8 mouse cellular contexts compared by ENCODE assay signal in the genomic region with DNA sequence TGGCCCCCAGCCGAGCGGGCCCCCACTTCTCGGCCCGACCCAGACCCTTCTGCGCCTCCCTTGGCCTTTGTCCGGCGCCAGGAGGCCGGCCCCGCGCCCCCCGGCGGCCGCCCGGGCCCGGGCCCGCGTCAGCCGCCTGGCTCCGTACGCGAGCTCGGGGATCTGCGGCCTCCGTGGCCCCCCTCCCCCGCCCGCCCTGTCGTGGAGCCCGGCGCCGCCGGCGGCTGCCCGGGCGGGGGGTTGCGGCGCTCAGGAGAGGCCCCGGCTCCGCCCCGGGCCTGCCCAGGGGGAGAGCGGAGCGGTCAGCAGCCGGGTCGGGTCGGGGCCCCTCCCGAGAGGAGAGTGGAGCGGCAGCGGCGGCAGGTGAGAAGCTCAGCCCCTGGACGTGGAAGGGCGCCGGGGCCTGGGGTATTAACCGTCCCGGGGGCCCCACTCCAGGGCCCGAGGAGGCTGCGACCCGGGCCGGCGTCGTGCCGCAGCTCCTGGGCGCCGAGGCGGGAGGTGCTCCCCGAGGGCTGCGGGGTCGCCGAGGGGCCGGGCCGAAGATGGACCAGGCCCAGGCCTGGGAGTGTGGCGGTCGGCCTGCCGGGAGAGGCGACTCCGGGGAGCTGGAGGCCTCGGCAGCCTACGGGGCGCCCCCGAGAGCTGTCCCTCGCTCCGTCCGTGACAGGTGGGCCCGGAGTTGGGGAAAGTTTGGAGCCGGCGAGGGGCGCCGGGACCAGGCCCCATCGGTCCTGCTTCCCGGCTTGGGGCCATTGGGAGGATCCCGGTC. TPM values are rescaled to one million over a fixed set of nuclear protein-coding genes. Genes with fewer than 3 reads are reported as not detected.
DNase-seq lines count a peak whose midpoint lies in the region; ATAC-seq and TF ChIP-seq lines count a peak whose summit lies in the region.

No protein-coding gene starts in this region.

- peak overlapping the region; percentile 97 for H3K27ac ChIP-seq in heart, embryonic 13.5 days (replicated peaks)
- peak overlapping the region; percentile 98 for H3K27ac ChIP-seq in kidney, postnatal 0 days
- peak overlapping the region; percentile 99 for H3K27ac ChIP-seq in liver, postnatal 0 days (ENCODE audit: low read depth)
- peak overlapping the region; percentile 84 for H3K27ac ChIP-seq in neural tube, embryonic 14.5 days (ENCODE audit: low read depth, low read length)

- 2% methylated on average over 82 of the region's 89 CpGs for whole genome bisulfite sequencing in heart, embryonic 13.5 days
- 5% methylated on average over 64 of the region's 89 CpGs for WGBS in kidney, postnatal 0 days
- 6% methylated on average over 49 of the region's 89 CpGs for WGBS in liver, postnatal 0 days (ENCODE audit: insufficient replicate concordance)
- 9% methylated on average over 53 of the region's 89 CpGs for WGBS in neural tube, embryonic 14.5 days

- peak; percentile 25 for DNase-seq in 416B (ENCODE audit: low read depth)
- peak; percentile 43 to 58 for DNase-seq in adrenal gland, postnatal 36 days
- DNase-seq in kidney, postnatal 0 days (ENCODE audit: low spot score): peak; percentile 37
- peak; percentile 63 for DNase-seq in liver, postnatal 0 days
- peak; percentile 68 for DNase-seq in testis, postnatal 10 days (ENCODE audit: low spot score)

- ATAC-seq in erythroblast, adult 5-6 weeks (replicated peaks; ENCODE audit: low FRiP score, poor library complexity, severe bottlenecking): peak; percentile 48
- ATAC-seq in heart, embryonic 13.5 days (ENCODE audit: extremely low read depth, insufficient number of reproducible peaks, low FRiP score, low TSS enrichment): peak; percentile 64
- peak; percentile 3; the same call in 1 of the 2 replicates for ATAC-seq in kidney, postnatal 0 days (replicated peaks; ENCODE audit: low FRiP score, low read depth)
- peak; percentile 58 for ATAC-seq in liver, postnatal 0 days
- peak; percentile 55 for ATAC-seq in neural tube, embryonic 14.5 days (ENCODE audit: low read depth)

- peak overlapping the region; percentile 74 for H3K4me2 ChIP-seq in heart, embryonic 13.5 days
- peak overlapping the region; percentile 90 for H3K4me2 ChIP-seq in kidney, postnatal 0 days (ENCODE audit: low read length)
- H3K4me2 ChIP-seq in liver, postnatal 0 days (ENCODE audit: low read depth, low read length): peak overlapping the region; percentile 70
- peak overlapping the region; percentile 75 for H3K4me2 ChIP-seq in neural tube, embryonic 14.5 days (ENCODE audit: low read depth, low read length)

- H3K9me3 ChIP-seq in heart, embryonic 13.5 days: no peaks in the 10 kb centered on the region
- H3K9me3 ChIP-seq in kidney, postnatal 0 days (replicated peaks; ENCODE audit: low read length): no peaks in the 10 kb centered on the region
- no peaks in the 10 kb centered on the region for H3K9me3 ChIP-seq in liver, postnatal 0 days (ENCODE audit: low read length)
- no peaks in the 10 kb centered on the region for H3K9me3 ChIP-seq in neural tube, embryonic 14.5 days (ENCODE audit: control insufficient read depth, low read length)

- H3K4me3 ChIP-seq in heart, embryonic 13.5 days: peak overlapping the region; percentile 97
- peak overlapping the region; percentile 96 for H3K4me3 ChIP-seq in kidney, postnatal 0 days (replicated peaks; ENCODE audit: low read depth, low read length)
- peak overlapping the region; percentile 92 for H3K4me3 ChIP-seq in liver, postnatal 0 days (ENCODE audit: low read depth, low read length)
- peak overlapping the region; percentile 89 for H3K4me3 ChIP-seq in neural tube, embryonic 14.5 days (ENCODE audit: low read depth, low read length)

- peak overlapping the region; percentile 99 for H3K9ac ChIP-seq in heart, embryonic 13.5 days
- peak overlapping the region; percentile 100 for H3K9ac ChIP-seq in kidney, postnatal 0 days (ENCODE audit: low read depth, low read length)
- H3K9ac ChIP-seq in liver, postnatal 0 days (replicated peaks): peak overlapping the region; percentile 99
- H3K9ac ChIP-seq in neural tube, embryonic 14.5 days (replicated peaks; ENCODE audit: low read depth, low read length): peak overlapping the region; percentile 97

- no peaks in the 10 kb centered on the region for H3K27me3 ChIP-seq in heart, embryonic 13.5 days (replicated peaks)
- no peaks in the 10 kb centered on the region for H3K27me3 ChIP-seq in kidney, postnatal 0 days (ENCODE audit: insufficient read depth, low read length)
- no peaks in the 10 kb centered on the region for H3K27me3 ChIP-seq in liver, postnatal 0 days (ENCODE audit: insufficient read depth, low read length)
- no peaks in the 10 kb centered on the region for H3K27me3 ChIP-seq in neural tube, embryonic 14.5 days (ENCODE audit: control insufficient read depth, insufficient read depth, low read length)

- peaks cover 33% of the 10 kb centered on the region for H3K4me1 ChIP-seq in heart, embryonic 13.5 days
- peaks cover 9% of the 10 kb centered on the region for H3K4me1 ChIP-seq in kidney, postnatal 0 days (replicated peaks; ENCODE audit: insufficient read depth, low read length)
- peaks cover 24% of the 10 kb centered on the region for H3K4me1 ChIP-seq in liver, postnatal 0 days (ENCODE audit: insufficient read depth)
- H3K4me1 ChIP-seq in neural tube, embryonic 14.5 days (ENCODE audit: control insufficient read depth, insufficient read depth, low read length): peaks cover 15% of the 10 kb centered on the region

- peaks cover 41% of the 10 kb centered on the region for H3K36me3 ChIP-seq in heart, embryonic 13.5 days
- peaks cover 9% of the 10 kb centered on the region for H3K36me3 ChIP-seq in kidney, postnatal 0 days (ENCODE audit: insufficient read depth, low read length)
- H3K36me3 ChIP-seq in liver, postnatal 0 days (replicated peaks; ENCODE audit: insufficient read depth, low read length): peaks cover 24% of the 10 kb centered on the region
- peaks cover 9% of the 10 kb centered on the region; the same call in 1 of the 2 replicates for H3K36me3 ChIP-seq in neural tube, embryonic 14.5 days (ENCODE audit: control insufficient read depth, insufficient read depth, low read length)

- TF ChIP-seq CTCF in kidney, postnatal 0 days (IDR thresholded peaks at IDR 0.05; ENCODE audit: low read depth): no peak
- no peak for TF ChIP-seq CTCF in liver, postnatal 0 days (IDR thresholded peaks at IDR 0.05; ENCODE audit: low read depth)

- TF ChIP-seq EP300 in liver, postnatal 0 days (IDR thresholded peaks at IDR 0.05; ENCODE audit: low read depth): no peak

RNA-seq across cellular contexts. Expression of gene Tlk2, which starts 3.3 kb away (rescaled TPM):
- total RNA-seq in adrenal gland, postnatal 36 days (2021): 10 to 100 TPM; 50.9 to 51.9 TPM
- total RNA-seq in erythroblast, adult 5-6 weeks (2015; ENCODE audit: low replicate concordance): 27.2 and 36.3 TPM in 2 replicates
- 67.6 and 70.0 TPM in 2 replicates for total RNA-seq in erythroblast, adult 5-6 weeks (2017; ENCODE audit: low replicate concordance)
- polyA plus RNA-seq in heart, embryonic 13.5 days (2015; fragmentation: Nextera tagmentation; extraction: Ambion mirVana): 12.2 and 13.2 TPM in 2 replicates
- 17.5 and 18.8 TPM in 2 replicates for polyA plus RNA-seq in kidney, postnatal 0 days (2015; fragmentation: Nextera tagmentation; extraction: Ambion mirVana)
- 5.3 and 6.4 TPM in 2 replicates for polyA plus RNA-seq in liver, postnatal 0 days (2015; fragmentation: Nextera tagmentation; extraction: Ambion mirVana)
- polyA plus RNA-seq in neural tube, embryonic 14.5 days (2014; fragmentation: Nextera tagmentation; extraction: Ambion mirVana): 27.8 and 31.2 TPM in 2 replicates

RNA-seq across cellular contexts. Expression of gene Gm10842, which starts 35.2 kb away (rescaled TPM):
- not detected for total RNA-seq in adrenal gland, postnatal 36 days (2021)
- total RNA-seq in erythroblast, adult 5-6 weeks (2015; ENCODE audit: low replicate concordance): not detected in 2 replicates
- not detected in 2 replicates for total RNA-seq in erythroblast, adult 5-6 weeks (2017; ENCODE audit: low replicate concordance)
- not detected in 2 replicates for polyA plus RNA-seq in heart, embryonic 13.5 days (2015; fragmentation: Nextera tagmentation; extraction: Ambion mirVana)
- not detected in 2 replicates for polyA plus RNA-seq in kidney, postnatal 0 days (2015; fragmentation: Nextera tagmentation; extraction: Ambion mirVana)
- not detected in 2 replicates for polyA plus RNA-seq in liver, postnatal 0 days (2015; fragmentation: Nextera tagmentation; extraction: Ambion mirVana)
- not detected in 2 replicates for polyA plus RNA-seq in neural tube, embryonic 14.5 days (2014; fragmentation: Nextera tagmentation; extraction: Ambion mirVana)

RNA-seq across cellular contexts. Expression of gene Mettl2, which starts 55.6 kb away (rescaled TPM):
- total RNA-seq in adrenal gland, postnatal 36 days (2021): 10 to 100 TPM; 23.1 to 24.2 TPM
- total RNA-seq in erythroblast, adult 5-6 weeks (2015; ENCODE audit: low replicate concordance): 6.3 and 6.5 TPM in 2 replicates
- 4.7 and 5.3 TPM in 2 replicates for total RNA-seq in erythroblast, adult 5-6 weeks (2017; ENCODE audit: low replicate concordance)
- 26.8 and 29.7 TPM in 2 replicates for polyA plus RNA-seq in heart, embryonic 13.5 days (2015; fragmentation: Nextera tagmentation; extraction: Ambion mirVana)
- 22.3 and 24.0 TPM in 2 replicates for polyA plus RNA-seq in kidney, postnatal 0 days (2015; fragmentation: Nextera tagmentation; extraction: Ambion mirVana)
- polyA plus RNA-seq in liver, postnatal 0 days (2015; fragmentation: Nextera tagmentation; extraction: Ambion mirVana): 7.7 and 9.3 TPM in 2 replicates
- 31.9 and 33.9 TPM in 2 replicates for polyA plus RNA-seq in neural tube, embryonic 14.5 days (2014; fragmentation: Nextera tagmentation; extraction: Ambion mirVana)

Comparison
In these comparisons a context has a peak if more than half of its experiments do, and no peak if none do; other contexts are left out.
1. Peak in every context shown above with its lines: DNase-seq, ATAC-seq, H3K4me3 ChIP-seq and H3K27ac ChIP-seq.
2. ATAC-seq: peak in every context shown above with its lines; median percentile 64 in heart, embryonic 13.5 days; 58 in liver, postnatal 0 days; 55 in neural tube, embryonic 14.5 days; 48 in erythroblast, adult 5-6 weeks; 3 in kidney, postnatal 0 days.